Mouse (Mus musculus) intestine, embryonic 14.5 days (tissue): ENCODE results near the gene Tnk2. TPM values are rescaled to one million over a fixed set of nuclear protein-coding genes. Genes with fewer than 3 reads are reported as not detected.
"Not testable (repeated sequence)": the region's sequence is repeated elsewhere in the genome, so short reads cannot be mapped to it uniquely, and the experiment has no call there.

Experiments
- ATAC-seq: fragments of 200-750 bp; cut with Nextera tagmentation; replicated peaks from 2 replicates; pipeline ENCODE4 v1.8.0; 2017; ENCODE audit warnings: low read depth, moderate number of reproducible peaks, moderate TSS enrichment, moderate library complexity; ENCODE audit not compliant: low FRiP score, low TSS enrichment
- DNase-seq: peaks from one replicate; pipeline ENCODE4 v3.0.0-alpha.2; 2018; ENCODE audit warnings: low spot score
- H3K27ac ChIP-seq: fragments of 300-500 bp; sonication (generic); 2 replicates; pipeline ENCODE4 v1.5.1; 2014; ENCODE audit warnings: low read depth, mild to moderate bottlenecking, control low read depth
- H3K27me3 ChIP-seq: fragments of 300-500 bp; sonication (generic); replicated peaks from 2 replicates; pipeline ENCODE4 v1.6.1; 2014; ENCODE audit warnings: low read length, control low read depth; ENCODE audit not compliant: control insufficient read depth, insufficient read depth
- H3K36me3 ChIP-seq: fragments of 300-500 bp; sonication (generic); 2 replicates; pipeline ENCODE4 v1.6.1; 2014; ENCODE audit warnings: low read length, control low read depth; ENCODE audit not compliant: control insufficient read depth, insufficient read depth
- H3K4me1 ChIP-seq: fragments of 300-500 bp; sonication (generic); replicated peaks from 2 replicates; pipeline ENCODE4 v1.6.1; 2014; ENCODE audit warnings: low read length, control low read depth, mixed read lengths; ENCODE audit not compliant: control insufficient read depth, insufficient read depth
- H3K4me2 ChIP-seq: fragments of 300-500 bp; sonication (generic); 2 replicates; pipeline ENCODE4 v1.6.1; 2014; ENCODE audit warnings: low read length
- H3K4me3 ChIP-seq: fragments of 300-500 bp; sonication (generic); 2 replicates; pipeline ENCODE4 v1.5.1; 2014; ENCODE audit warnings: low read depth, low read length, control low read depth, mixed read lengths
- H3K9ac ChIP-seq: fragments of 300-500 bp; sonication (generic); 2 replicates; pipeline ENCODE4 v1.6.1; 2014; ENCODE audit warnings: mild to moderate bottlenecking, low read length
- H3K9me3 ChIP-seq: fragments of 300-500 bp; sonication (generic); 2 replicates; pipeline ENCODE4 v1.6.1; 2016; ENCODE audit warnings: low read length, control low read depth; ENCODE audit not compliant: control insufficient read depth
- WGBS: fragments of 180-500 bp; shearing (Covaris S2); extraction: QIAGEN DNeasy Blood & Tissue Kit; methylation state at CpG from one replicate; pipeline ENCODE4 v1.1.7; 2014; 5-methylcytosine and 5-hydroxymethylcytosine counted together
- polyA plus RNA-seq: library from polyadenylated mRNA; unstranded; fragments of >200 nt; fragmentation: Nextera tagmentation; extraction: Ambion mirVana; gene quantifications from 2 replicates; pipeline ENCODE4 v1.2.1, GENCODE M21; 2014

The Tnk2 gene
- polyA plus RNA-seq, 1 experiment from 2014 or later = 13.0 TPM

GRCm38 (mm10) chr16:32640683-32641082, 3.0 kb upstream of the Tnk2 start:
- not testable (repeated sequence) for H3K4me2 ChIP-seq, DNase-seq, ATAC-seq, H3K4me3 ChIP-seq, H3K27ac ChIP-seq, H3K9ac ChIP-seq, H3K36me3 ChIP-seq, H3K9me3 ChIP-seq, H3K27me3 ChIP-seq
- 69% methylated on average over 2 of the region's 2 CpGs for WGBS
- H3K4me1 ChIP-seq = peaks cover 16% of the 10 kb centered on the region

- Histone ChIP-seq H3K4me1 (peaks cover 24% of the 10 kb centered on the region), H3K4me2 (no peak overlapping the region), H3K9me3 (no peaks in the 10 kb centered on the region), H3K27me3 (no peaks in the 10 kb centered on the region), H3K27ac (no peak overlapping the region), H3K4me3 (no peak overlapping the region), H3K9ac (no peak overlapping the region), H3K36me3 (no peaks in the 10 kb centered on the region)
- 56% methylated on average over 20 of the region's 20 CpGs for WGBS
- no peak for DNase-seq
- no peak for ATAC-seq
These were observed 2.0 kb upstream of the Tnk2 start for GRCm38 (mm10) chr16:32641440-32642219.

GRCm38 (mm10) chr16:32642280-32642679, 1.4 kb upstream of the Tnk2 start:
- H3K36me3 ChIP-seq = no peaks in the 10 kb centered on the region
- no peaks in the 10 kb centered on the region for H3K9me3 ChIP-seq
- H3K9ac ChIP-seq = no peak overlapping the region
- DNase-seq (no peak), ATAC-seq (no peak)
- 68% methylated on average over 13 of the region's 13 CpGs for WGBS
- no peak overlapping the region for H3K4me2 ChIP-seq
- no peaks in the 10 kb centered on the region for H3K27me3 ChIP-seq
- H3K4me1 ChIP-seq = peaks cover 24% of the 10 kb centered on the region
- no peak overlapping the region for H3K4me3 ChIP-seq
- H3K27ac ChIP-seq = no peak overlapping the region

GRCm38 (mm10) chr16:32644069-32644800, 561 bp downstream of the Tnk2 start:
- peak overlapping the region; percentile 79 for H3K4me3 ChIP-seq
- peak overlapping the region; percentile 77 for H3K27ac ChIP-seq
- H3K36me3 ChIP-seq = no peaks in the 10 kb centered on the region
- peak; percentile 83 for DNase-seq
- peaks cover 24% of the 10 kb centered on the region for H3K4me1 ChIP-seq
- H3K9me3 ChIP-seq = no peaks in the 10 kb centered on the region
- H3K4me2 ChIP-seq = peak overlapping the region; percentile 81
- H3K27me3 ChIP-seq = no peaks in the 10 kb centered on the region
- ATAC-seq = peak; percentile 76
- peak overlapping the region; percentile 83 for H3K9ac ChIP-seq
- WGBS = under 1% methylated on average over 44 of the region's 82 CpGs

GRCm38 (mm10) chr16:32644801-32645170, 1.1 kb downstream of the Tnk2 start:
- Histone ChIP-seq H3K4me1 (peaks cover 24% of the 10 kb centered on the region), H3K4me3 (peak overlapping the region; percentile 79), H3K27me3 (no peaks in the 10 kb centered on the region), H3K9me3 (no peaks in the 10 kb centered on the region), H3K9ac (peak overlapping the region; percentile 83), H3K36me3 (no peaks in the 10 kb centered on the region), H3K4me2 (peak overlapping the region; percentile 81), H3K27ac (peak overlapping the region; percentile 77)
- ATAC-seq (no peak), DNase-seq (no peak)
- WGBS = 9% methylated on average over 12 of the region's 12 CpGs

GRCm38 (mm10) chr16:32645361-32645914, 1.8 kb downstream of the Tnk2 start:
- ATAC-seq (peak; percentile 17; the same call in 1 of the 2 replicates), DNase-seq (no peak)
- Histone ChIP-seq H3K27me3 (no peaks in the 10 kb centered on the region), H3K36me3 (no peaks in the 10 kb centered on the region), H3K9me3 (no peaks in the 10 kb centered on the region), H3K27ac (no peak overlapping the region), H3K4me1 (peaks cover 24% of the 10 kb centered on the region), H3K4me2 (peak overlapping the region; percentile 81), H3K9ac (no peak overlapping the region; the same call in 1 of the 2 replicates), H3K4me3 (peak overlapping the region; percentile 79)
- WGBS = 28% methylated on average over 14 of the region's 14 CpGs

GRCm38 (mm10) chr16:32646014-32646413, 2.3 kb downstream of the Tnk2 start:
- H3K36me3 ChIP-seq = no peaks in the 10 kb centered on the region
- DNase-seq = no peak
- no peaks in the 10 kb centered on the region for H3K9me3 ChIP-seq
- no peak overlapping the region for H3K9ac ChIP-seq
- H3K27me3 ChIP-seq = no peaks in the 10 kb centered on the region
- 82% methylated on average over 9 of the region's 9 CpGs for WGBS
- no peak overlapping the region for H3K27ac ChIP-seq
- H3K4me3 ChIP-seq = peak overlapping the region; percentile 79
- H3K4me2 ChIP-seq = peak overlapping the region; percentile 81
- H3K4me1 ChIP-seq = peaks cover 24% of the 10 kb centered on the region
- no peak for ATAC-seq

GRCm38 (mm10) chr16:32647712-32648111, 4.0 kb downstream of the Tnk2 start:
- peaks cover 20% of the 10 kb centered on the region for H3K4me1 ChIP-seq
- no peaks in the 10 kb centered on the region for H3K27me3 ChIP-seq
- H3K36me3 ChIP-seq = no peaks in the 10 kb centered on the region
- no peaks in the 10 kb centered on the region for H3K9me3 ChIP-seq
- H3K27ac ChIP-seq = no peak overlapping the region
- H3K9ac ChIP-seq = no peak overlapping the region
- H3K4me3 ChIP-seq = no peak overlapping the region
- H3K4me2 ChIP-seq = no peak overlapping the region
- ATAC-seq (no peak), DNase-seq (no peak)
